Mouse (Mus musculus): ENCODE results near the gene Glcci1.

Glcci1 gene

DNA sequence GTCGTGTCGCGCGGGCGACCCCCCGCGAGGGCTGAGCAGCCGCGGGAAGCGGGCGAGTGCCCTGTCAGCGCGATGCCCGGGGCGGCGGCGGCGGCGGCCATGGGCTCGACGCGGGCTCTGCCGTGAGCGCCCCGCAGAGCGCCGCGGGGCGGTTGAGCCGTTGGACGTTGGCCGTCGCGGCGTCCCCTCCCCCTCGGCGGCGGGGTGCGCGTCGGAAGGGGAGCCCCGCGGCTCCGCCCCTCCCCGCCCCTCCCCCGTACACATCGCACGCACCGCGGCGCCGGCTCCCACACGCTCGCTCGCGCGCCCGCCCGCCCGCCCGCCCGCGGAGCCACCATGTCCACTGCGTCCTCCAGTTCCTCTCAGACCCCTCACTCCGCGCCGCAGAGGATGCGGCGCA, at the start of gene Glcci1:
Gene Glcci1 (plus strand): TSS at position 50 of the 400 bp plus-strand sequence.
- in situ Hi-C loops (cut with MboI; ENCODE audit: low pct_unique_long_range_greater_than_20kb in 1 of 2, low sequenced_read_pairs in 2 of 2, unreplicated experiment in 1 of 2), result no loop called here

GRCm38 (mm10) chr6:8462447-8462846, 47.0 kb upstream of the Glcci1 start:
- in situ Hi-C loops (cut with MboI; ENCODE audit: low pct_unique_long_range_greater_than_20kb in 1 of 2, low sequenced_read_pairs in 2 of 2, unreplicated experiment in 1 of 2), result no loop called here

GRCm38 (mm10) chr6:8465388-8465787, 44.0 kb upstream of the Glcci1 start:
- in situ Hi-C loops (cut with MboI; ENCODE audit: low pct_unique_long_range_greater_than_20kb in 1 of 2, low sequenced_read_pairs in 2 of 2, unreplicated experiment in 1 of 2), result no loop called here

GRCm38 (mm10) chr6:8465985-8466384, 43.4 kb upstream of the Glcci1 start:
- in situ Hi-C loops (cut with MboI; ENCODE audit: low pct_unique_long_range_greater_than_20kb in 1 of 2, low sequenced_read_pairs in 2 of 2, unreplicated experiment in 1 of 2), result no loop called here

GRCm38 (mm10) chr6:8467667-8468337, 41.6 kb upstream of the Glcci1 start:
- in situ Hi-C loops (cut with MboI; ENCODE audit: low pct_unique_long_range_greater_than_20kb in 1 of 2, low sequenced_read_pairs in 2 of 2, unreplicated experiment in 1 of 2), result no loop called here

- in situ Hi-C loops (cut with MboI; ENCODE audit: low pct_unique_long_range_greater_than_20kb in 1 of 2, low sequenced_read_pairs in 2 of 2, unreplicated experiment in 1 of 2), result no loop called here
Observed at GRCm38 (mm10) chr6:8469918-8470317, 39.5 kb upstream of the Glcci1 start.

- in situ Hi-C loops (cut with MboI; ENCODE audit: low pct_unique_long_range_greater_than_20kb in 1 of 2, low sequenced_read_pairs in 2 of 2, unreplicated experiment in 1 of 2), result no loop called here
Observed at GRCm38 (mm10) chr6:8472125-8472524, 37.3 kb upstream of the Glcci1 start.

GRCm38 (mm10) chr6:8472915-8473314, 36.5 kb upstream of the Glcci1 start:
- in situ Hi-C loops (cut with MboI; ENCODE audit: low pct_unique_long_range_greater_than_20kb in 1 of 2, low sequenced_read_pairs in 2 of 2, unreplicated experiment in 1 of 2), result no loop called here

- in situ Hi-C loops (cut with MboI; ENCODE audit: low pct_unique_long_range_greater_than_20kb in 1 of 2, low sequenced_read_pairs in 2 of 2, unreplicated experiment in 1 of 2), result no loop called here
Observed at GRCm38 (mm10) chr6:8473498-8473897, 35.9 kb upstream of the Glcci1 start.

DNA sequence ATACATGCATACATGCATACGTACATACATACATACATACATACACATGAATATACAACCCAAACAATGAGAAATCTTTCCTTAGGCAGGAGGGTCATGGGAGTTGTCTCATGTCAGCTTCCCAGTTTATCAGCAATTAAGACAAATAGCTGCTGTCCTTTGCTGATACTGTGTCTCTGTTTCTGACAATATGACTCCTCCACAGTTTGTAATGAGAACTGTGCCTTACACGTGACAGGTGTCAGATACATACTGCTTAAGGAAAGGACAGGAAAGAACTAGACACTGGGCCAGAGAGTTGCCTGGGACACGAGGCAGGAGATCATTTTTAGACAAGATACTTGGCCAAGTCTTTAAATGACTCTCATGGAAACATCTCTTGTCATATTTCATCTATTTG, 35.1 kb upstream of the Glcci1 start:
- in situ Hi-C loops (cut with MboI; ENCODE audit: low pct_unique_long_range_greater_than_20kb in 1 of 2, low sequenced_read_pairs in 2 of 2, unreplicated experiment in 1 of 2), result no loop called here

GRCm38 (mm10) chr6:8474820-8475219, 34.6 kb upstream of the Glcci1 start:
- in situ Hi-C loops (cut with MboI; ENCODE audit: low pct_unique_long_range_greater_than_20kb in 1 of 2, low sequenced_read_pairs in 2 of 2, unreplicated experiment in 1 of 2), result no loop called here

DNA sequence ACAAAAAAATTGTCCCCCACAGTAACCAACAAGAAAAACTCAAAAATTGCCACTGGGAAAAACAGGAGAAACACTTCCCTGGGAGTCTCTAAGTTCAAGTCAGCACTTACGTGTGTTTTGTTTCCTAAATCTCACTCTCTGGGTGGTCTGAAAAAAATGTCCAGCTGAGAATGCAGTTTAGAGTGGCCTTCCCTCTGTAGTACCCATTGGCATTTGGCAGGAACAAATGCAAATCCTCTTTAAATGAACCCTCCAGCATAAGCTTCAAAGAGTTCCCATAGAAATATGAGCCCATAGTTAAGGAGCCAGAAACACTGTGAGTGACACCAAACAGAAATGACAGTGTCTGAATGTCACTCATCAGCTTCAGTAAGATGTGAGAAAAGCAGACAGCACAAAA, 30.2 kb upstream of the Glcci1 start:
- in situ Hi-C loops (cut with MboI; ENCODE audit: low pct_unique_long_range_greater_than_20kb in 1 of 2, low sequenced_read_pairs in 2 of 2, unreplicated experiment in 1 of 2), result no loop called here

- in situ Hi-C loops (cut with MboI; ENCODE audit: low pct_unique_long_range_greater_than_20kb in 1 of 2, low sequenced_read_pairs in 2 of 2, unreplicated experiment in 1 of 2), result no loop called here
Observed at GRCm38 (mm10) chr6:8484437-8485275, 24.7 kb upstream of the Glcci1 start.

DNA sequence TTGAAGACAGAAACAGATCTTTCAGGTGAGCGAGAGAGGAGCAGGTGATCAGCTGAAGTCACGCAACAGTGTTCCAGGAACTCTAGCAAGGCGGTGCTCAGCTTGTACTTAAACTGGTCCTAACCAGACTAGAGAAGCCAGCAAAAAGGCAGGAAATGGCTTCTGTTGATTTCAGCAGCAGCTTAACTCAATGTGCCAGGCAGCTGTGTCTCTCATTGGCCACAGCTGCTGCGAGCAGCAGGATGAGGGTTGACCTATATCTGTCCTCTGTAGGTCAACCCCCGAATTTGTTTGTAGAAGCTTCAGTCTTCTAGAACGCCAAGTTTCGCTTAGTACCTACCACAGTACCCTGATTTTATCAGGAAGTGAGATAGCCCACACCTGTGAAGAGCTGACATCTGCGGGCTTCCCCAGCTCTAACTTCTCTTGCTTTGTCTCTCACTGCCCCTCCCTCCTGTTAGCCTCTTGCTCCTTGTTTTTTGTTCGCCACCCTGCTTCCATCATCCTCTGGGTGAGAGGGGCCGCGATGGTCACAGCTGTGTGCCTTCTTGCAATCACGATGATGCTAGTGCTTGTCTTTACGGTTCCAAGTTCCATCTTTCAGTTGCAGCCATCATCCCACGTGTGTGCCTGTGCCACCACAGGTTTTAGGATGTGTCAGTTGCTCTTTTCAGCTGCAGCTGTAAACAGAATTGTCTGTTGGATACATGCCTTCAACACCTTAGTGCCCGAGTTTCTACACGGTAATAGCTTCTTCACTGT, 23.8 kb upstream of the Glcci1 start:
- in situ Hi-C loops (cut with MboI; ENCODE audit: low pct_unique_long_range_greater_than_20kb in 1 of 2, low sequenced_read_pairs in 2 of 2, unreplicated experiment in 1 of 2), result no loop called here

GRCm38 (mm10) chr6:8486391-8487043, 22.9 kb upstream of the Glcci1 start:
- in situ Hi-C loops (cut with MboI; ENCODE audit: low pct_unique_long_range_greater_than_20kb in 1 of 2, low sequenced_read_pairs in 2 of 2, unreplicated experiment in 1 of 2), result no loop called here

- in situ Hi-C loops (cut with MboI; ENCODE audit: low pct_unique_long_range_greater_than_20kb in 1 of 2, low sequenced_read_pairs in 2 of 2, unreplicated experiment in 1 of 2), result no loop called here
Observed at GRCm38 (mm10) chr6:8487044-8487853, 22.2 kb upstream of the Glcci1 start.

GRCm38 (mm10) chr6:8488249-8488648, 21.2 kb upstream of the Glcci1 start:
- in situ Hi-C loops (cut with MboI; ENCODE audit: low pct_unique_long_range_greater_than_20kb in 1 of 2, low sequenced_read_pairs in 2 of 2, unreplicated experiment in 1 of 2), result no loop called here

DNA sequence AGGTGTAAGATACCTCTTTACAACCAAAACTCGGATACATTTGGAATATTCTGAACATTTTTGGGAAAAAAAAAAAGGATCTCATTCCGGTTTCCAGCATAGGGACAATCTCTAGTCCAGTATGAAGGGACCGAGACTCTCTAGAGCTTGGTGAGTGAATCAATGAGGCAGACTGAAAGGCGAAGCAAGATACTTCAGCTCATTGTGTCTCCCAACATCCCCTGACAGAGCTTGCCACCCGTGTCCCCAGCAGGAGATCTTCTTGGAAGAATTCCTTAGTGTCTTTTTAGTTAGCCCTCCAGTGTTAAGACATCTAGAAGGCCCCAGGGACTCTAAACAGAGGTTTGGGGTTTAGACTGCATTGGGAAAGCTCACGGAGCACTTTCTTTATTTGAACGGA, 20.1 kb upstream of the Glcci1 start:
- in situ Hi-C loops (cut with MboI; ENCODE audit: low pct_unique_long_range_greater_than_20kb in 1 of 2, low sequenced_read_pairs in 2 of 2, unreplicated experiment in 1 of 2), result no loop called here
